8 mouse cellular contexts compared by ENCODE assay signal in genomic region chr15:81585746-81586461, GRCm38 (mm10). TPM values are rescaled to one million over a fixed set of nuclear protein-coding genes. Genes with fewer than 3 reads are reported as not detected.
DNase-seq lines count a peak whose midpoint lies in the region; ATAC-seq and TF ChIP-seq lines count a peak whose summit lies in the region.

No protein-coding gene starts in this region.

- H3K9ac ChIP-seq in hindbrain, embryonic 14.5 days = peak overlapping the region; percentile 100

- WGBS in hindbrain, embryonic 14.5 days = under 1% methylated on average over 50 of the region's 77 CpGs

- CTCF ChIA-PET in Patski (lab: Charles Lee) = no interaction called here

- H3K4me2 ChIP-seq in hindbrain, embryonic 14.5 days (replicated peaks) = peak overlapping the region; percentile 76

- H3K4me1 ChIP-seq in hindbrain, embryonic 14.5 days (replicated peaks; ENCODE audit: control insufficient read depth, insufficient read depth, low read length) = peaks cover 25% of the 10 kb centered on the region

- peaks cover 15% of the 10 kb centered on the region for H3K36me3 ChIP-seq in hindbrain, embryonic 14.5 days (replicated peaks; ENCODE audit: control insufficient read depth, insufficient read depth)

- H3K27me3 ChIP-seq in Patski = no peaks in the 10 kb centered on the region
- no peaks in the 10 kb centered on the region for H3K27me3 ChIP-seq in hindbrain, embryonic 14.5 days (ENCODE audit: control insufficient read depth, insufficient read depth, low read length)

- no peaks in the 10 kb centered on the region for H3K9me3 ChIP-seq in hindbrain, embryonic 14.5 days (ENCODE audit: control insufficient read depth, low read length)

- peak; percentile 42 for TF ChIP-seq CTCF in Patski (IDR thresholded peaks at IDR 0.05)

- peak; percentile 64 for ATAC-seq in Patski
- ATAC-seq in hindbrain, embryonic 14.5 days (ENCODE audit: low FRiP score) = peak; percentile 67

- POLR2A ChIA-PET in Patski (lab: Charles Lee) = interaction anchor here (0.6 to 1.7 kb wide), 4 partner anchors 12 to 120 kb away, joined by 3 to 4 read pairs (median 4); partner anchors contain the start of gene Rbx1

- peak overlapping the region; percentile 100 for H3K27ac ChIP-seq in hindbrain, embryonic 14.5 days

- H3K4me3 ChIP-seq in hindbrain, embryonic 14.5 days (replicated peaks; ENCODE audit: low read length) = peak overlapping the region; percentile 99

- DNase-seq in Patski (ENCODE audit: low read depth, low spot score) = no peak
- DNase-seq in cerebellum, postnatal 14 days = peak; percentile 89 to 91
- peak; percentile 60 to 67 for DNase-seq in frontal cortex, postnatal 25 days (ENCODE audit: low spot score in 2 of 2)
- DNase-seq in hindbrain, embryonic 14.5 days (ENCODE audit: low spot score) = peak; percentile 72
- peak; percentile 73 for DNase-seq in left cerebral cortex, adult 11 months (ENCODE audit: low spot score)
- peak; percentile 90 for DNase-seq in lung, postnatal 36 days
- DNase-seq in retina, postnatal 1 day = peak; percentile 90
- peak; percentile 91 for DNase-seq in thymus, postnatal 4 days

- in situ Hi-C loops in Patski (cut with MboI; ENCODE audit: low pct_unique_long_range_greater_than_20kb) = loop anchor here (5.0 kb wide), 1 partner anchor 124 kb away; no protein-coding TSS in a partner anchor

RNA-seq across cellular contexts. Expression of gene Ep300, which starts 0.8 kb away (rescaled TPM):
- 46.9 TPM for polyA plus RNA-seq in Patski (2021)
- 22.7 and 24.8 TPM in 2 replicates for polyA plus RNA-seq in hindbrain, embryonic 14.5 days (2014; fragmentation: Nextera tagmentation; extraction: Ambion mirVana)
